Mouse (Mus musculus): Measurements from ENCODE around the gene Gm47841. TPM values are rescaled to one million over a fixed set of nuclear protein-coding genes. Genes with fewer than 3 reads are reported as not detected.
A peak's percentile ranks its signal among the peaks of the same experiment; 100 is the strongest.

Gene Gm47841
- polyA plus RNA-seq, 1 experiment from 2014 or later = not detected

DNA sequence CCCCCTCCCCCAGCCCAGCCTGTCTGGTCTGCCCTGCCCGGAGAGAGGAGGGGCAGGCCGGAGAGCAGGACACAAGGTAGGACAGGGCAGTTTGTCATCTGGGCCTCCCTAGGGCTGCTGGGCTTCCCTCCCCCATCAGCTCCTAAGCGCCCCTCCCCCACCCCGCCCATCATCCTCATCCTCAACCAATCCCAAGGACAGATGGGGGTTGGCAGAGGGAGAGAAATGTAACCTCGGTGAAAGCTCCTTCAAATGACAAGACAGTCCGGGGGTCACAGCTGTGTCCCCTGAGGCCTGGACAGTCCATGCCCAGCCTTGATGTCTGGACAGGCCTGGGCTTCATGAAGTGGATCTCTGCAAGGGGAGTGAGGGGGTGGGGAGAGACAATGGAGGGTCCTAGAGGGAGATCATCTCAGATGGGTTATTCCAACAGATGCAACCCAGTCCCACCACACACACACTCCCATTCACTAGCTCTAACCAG lies 19.2 kb upstream of the Gm47841 start:
- no peak overlapping the region for H3K9ac ChIP-seq (ENCODE audit: low read length)
- no peaks in the 10 kb centered on the region for H3K27me3 ChIP-seq (ENCODE audit: control insufficient read depth, insufficient read depth, low read length)
- WGBS = 39% methylated on average over 6 of the region's 6 CpGs
- 0 out of 2 replicates have a peak overlapping the region, but pooled peaks have one; percentile 31 for H3K27ac ChIP-seq (replicated peaks)
- DNase-seq (ENCODE audit: low spot score) (no peak), ATAC-seq (ENCODE audit: low FRiP score, low TSS enrichment) (no peak)
- peaks cover 10% of the 10 kb centered on the region; the same call in 1 of the 2 replicates for H3K4me1 ChIP-seq (replicated peaks; ENCODE audit: control insufficient read depth, insufficient read depth)
- H3K4me3 ChIP-seq (ENCODE audit: low read depth, low read length) = no peak overlapping the region
- no peaks in the 10 kb centered on the region for H3K36me3 ChIP-seq (ENCODE audit: control insufficient read depth, insufficient read depth, low read length)
- TF ChIP-seq EP300 (optimal IDR thresholded peaks at IDR 0.05) (no peak), CTCF (IDR thresholded peaks at IDR 0.05; ENCODE audit: low read depth) (no peak)
- no peaks in the 10 kb centered on the region for H3K9me3 ChIP-seq (ENCODE audit: control insufficient read depth, low read length)
- no peak overlapping the region for H3K4me2 ChIP-seq (replicated peaks; ENCODE audit: low read depth)

DNA sequence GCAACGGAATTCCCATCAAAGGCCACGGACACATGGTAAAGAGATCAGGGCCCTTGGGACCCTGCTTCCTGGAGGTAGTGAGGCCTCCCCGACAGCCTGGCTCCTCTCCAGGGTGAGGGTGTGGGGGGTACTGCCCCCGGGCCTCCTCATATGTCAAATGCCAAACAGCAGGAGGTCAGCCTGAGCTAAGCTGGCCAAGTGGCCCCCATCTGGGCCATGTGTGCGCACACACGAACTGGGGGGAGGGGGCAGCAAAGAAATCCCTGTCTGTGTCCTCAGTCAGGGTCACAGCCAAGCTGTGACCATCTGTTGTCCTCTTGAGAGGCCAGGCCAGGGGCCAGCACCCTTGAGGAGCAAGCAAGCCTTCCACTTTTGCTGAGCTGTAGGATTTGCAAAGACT lies 17.9 kb upstream of the Gm47841 start:
- Histone ChIP-seq H3K27me3 (ENCODE audit: control insufficient read depth, insufficient read depth, low read length) (no peaks in the 10 kb centered on the region), H3K27ac (replicated peaks) (no peak overlapping the region), H3K4me2 (replicated peaks; ENCODE audit: low read depth) (no peak overlapping the region; the same call in 1 of the 2 replicates), H3K9me3 (ENCODE audit: control insufficient read depth, low read length) (no peaks in the 10 kb centered on the region), H3K9ac (ENCODE audit: low read length) (no peak overlapping the region), H3K36me3 (ENCODE audit: control insufficient read depth, insufficient read depth, low read length) (no peaks in the 10 kb centered on the region), H3K4me1 (replicated peaks; ENCODE audit: control insufficient read depth, insufficient read depth) (peaks cover 7% of the 10 kb centered on the region; the same call in 1 of the 2 replicates), H3K4me3 (ENCODE audit: low read depth, low read length) (no peak overlapping the region)
- TF ChIP-seq EP300 (optimal IDR thresholded peaks at IDR 0.05) (no peak), CTCF (IDR thresholded peaks at IDR 0.05; ENCODE audit: low read depth) (no peak)
- 59% methylated on average over 6 of the region's 6 CpGs for WGBS
- DNase-seq (ENCODE audit: low spot score) (no peak), ATAC-seq (ENCODE audit: low FRiP score, low TSS enrichment) (no peak)

GRCm38 (mm10) chr15:101060280-101060852 lies 13.2 kb upstream of the Gm47841 start:
- TF ChIP-seq EP300 (optimal IDR thresholded peaks at IDR 0.05) (no peak), CTCF (IDR thresholded peaks at IDR 0.05; ENCODE audit: low read depth) (no peak)
- WGBS = 71% methylated on average over 11 of the region's 11 CpGs
- Histone ChIP-seq H3K4me2 (replicated peaks; ENCODE audit: low read depth) (no peak overlapping the region), H3K36me3 (ENCODE audit: control insufficient read depth, insufficient read depth, low read length) (no peaks in the 10 kb centered on the region), H3K27me3 (ENCODE audit: control insufficient read depth, insufficient read depth, low read length) (no peaks in the 10 kb centered on the region), H3K27ac (replicated peaks) (no peak overlapping the region), H3K9ac (ENCODE audit: low read length) (no peak overlapping the region), H3K4me3 (ENCODE audit: low read depth, low read length) (no peak overlapping the region), H3K4me1 (replicated peaks; ENCODE audit: control insufficient read depth, insufficient read depth) (no peaks in the 10 kb centered on the region), H3K9me3 (ENCODE audit: control insufficient read depth, low read length) (no peaks in the 10 kb centered on the region)
- DNase-seq (ENCODE audit: low spot score) (no peak), ATAC-seq (ENCODE audit: low FRiP score, low TSS enrichment) (no peak)

DNA sequence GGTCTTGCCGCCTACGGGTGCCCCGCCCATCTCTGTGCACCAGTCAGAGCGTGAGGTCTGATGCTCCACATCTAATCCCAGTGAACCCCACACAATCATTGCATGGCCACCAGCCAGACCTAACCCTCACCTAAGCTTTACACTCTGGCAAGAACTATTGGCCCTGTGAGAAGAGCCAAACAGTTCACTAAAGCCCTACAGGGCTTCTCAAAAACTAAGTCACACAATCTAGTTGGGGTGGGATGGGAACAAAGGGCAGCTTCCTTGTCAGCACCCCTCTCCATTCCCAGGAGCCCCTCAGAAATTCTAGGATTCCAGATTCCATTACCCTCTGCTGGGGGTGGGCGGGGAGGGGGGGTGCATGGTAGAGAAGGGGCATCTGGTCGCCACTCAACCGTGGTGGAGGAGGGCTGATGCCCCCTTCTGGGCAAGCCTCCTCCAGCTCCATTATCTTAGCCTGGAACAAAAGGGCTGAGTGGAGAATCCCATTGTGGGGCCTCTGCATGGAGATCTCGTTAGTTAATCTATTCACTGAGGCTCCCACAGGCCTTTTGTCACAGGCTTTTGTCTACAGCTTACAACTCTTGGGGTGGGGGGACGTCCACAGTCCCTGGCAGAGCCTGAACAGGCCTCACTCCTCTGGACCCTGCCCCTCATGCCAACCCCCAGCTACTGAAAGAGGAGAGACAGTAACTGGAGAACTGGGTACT lies 12.5 kb upstream of the Gm47841 start:
- H3K4me2 ChIP-seq (replicated peaks; ENCODE audit: low read depth) = no peak overlapping the region
- DNase-seq (ENCODE audit: low spot score) = no peak
- no peaks in the 10 kb centered on the region for H3K9me3 ChIP-seq (ENCODE audit: control insufficient read depth, low read length)
- H3K4me1 ChIP-seq (replicated peaks; ENCODE audit: control insufficient read depth, insufficient read depth) = no peaks in the 10 kb centered on the region
- H3K36me3 ChIP-seq (ENCODE audit: control insufficient read depth, insufficient read depth, low read length) = no peaks in the 10 kb centered on the region
- ATAC-seq (ENCODE audit: low FRiP score, low TSS enrichment) = no peak
- 61% methylated on average over 9 of the region's 9 CpGs for WGBS
- H3K9ac ChIP-seq (ENCODE audit: low read length) = no peak overlapping the region
- TF ChIP-seq EP300 (optimal IDR thresholded peaks at IDR 0.05) = no peak
- TF ChIP-seq CTCF (IDR thresholded peaks at IDR 0.05; ENCODE audit: low read depth) = no peak
- no peak overlapping the region for H3K4me3 ChIP-seq (ENCODE audit: low read depth, low read length)
- H3K27ac ChIP-seq (replicated peaks) = no peak overlapping the region
- no peaks in the 10 kb centered on the region for H3K27me3 ChIP-seq (ENCODE audit: control insufficient read depth, insufficient read depth, low read length)

DNA sequence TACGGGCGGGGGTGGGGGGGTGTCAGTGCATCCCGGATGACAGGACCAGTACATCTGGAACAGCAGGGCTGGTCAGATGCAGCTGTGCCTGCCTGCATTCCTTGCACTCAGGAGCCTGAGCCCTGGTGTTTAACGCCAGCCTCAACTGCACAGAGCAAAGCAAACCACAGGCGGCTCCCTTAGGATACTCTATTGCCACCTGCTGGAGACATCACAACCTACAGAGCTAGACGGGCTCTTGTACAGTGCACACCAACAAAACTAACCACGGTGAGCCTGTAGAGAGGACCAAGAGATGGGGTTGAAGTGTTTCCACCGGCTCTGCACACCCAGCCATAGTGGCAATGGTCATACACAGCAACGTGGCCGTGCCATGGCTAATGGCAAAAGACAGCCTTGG lies 9.0 kb upstream of the Gm47841 start:
- H3K9me3 ChIP-seq (ENCODE audit: control insufficient read depth, low read length) = no peaks in the 10 kb centered on the region
- H3K4me3 ChIP-seq (ENCODE audit: low read depth, low read length) = no peak overlapping the region
- H3K4me1 ChIP-seq (replicated peaks; ENCODE audit: control insufficient read depth, insufficient read depth) = no peaks in the 10 kb centered on the region
- peaks cover 2% of the 10 kb centered on the region; the same call in 1 of the 2 replicates for H3K27me3 ChIP-seq (ENCODE audit: control insufficient read depth, insufficient read depth, low read length)
- TF ChIP-seq EP300 (optimal IDR thresholded peaks at IDR 0.05) = no peak
- TF ChIP-seq CTCF (IDR thresholded peaks at IDR 0.05; ENCODE audit: low read depth) = peak; percentile 85
- peak; percentile 76 for ATAC-seq (ENCODE audit: low FRiP score, low TSS enrichment)
- WGBS = 39% methylated on average over 10 of the region's 10 CpGs
- peak; percentile 68 for DNase-seq (ENCODE audit: low spot score)
- no peaks in the 10 kb centered on the region for H3K36me3 ChIP-seq (ENCODE audit: control insufficient read depth, insufficient read depth, low read length)
- no peak overlapping the region for H3K4me2 ChIP-seq (replicated peaks; ENCODE audit: low read depth)
- no peak overlapping the region for H3K9ac ChIP-seq (ENCODE audit: low read length)
- H3K27ac ChIP-seq (replicated peaks) = no peak overlapping the region

DNA sequence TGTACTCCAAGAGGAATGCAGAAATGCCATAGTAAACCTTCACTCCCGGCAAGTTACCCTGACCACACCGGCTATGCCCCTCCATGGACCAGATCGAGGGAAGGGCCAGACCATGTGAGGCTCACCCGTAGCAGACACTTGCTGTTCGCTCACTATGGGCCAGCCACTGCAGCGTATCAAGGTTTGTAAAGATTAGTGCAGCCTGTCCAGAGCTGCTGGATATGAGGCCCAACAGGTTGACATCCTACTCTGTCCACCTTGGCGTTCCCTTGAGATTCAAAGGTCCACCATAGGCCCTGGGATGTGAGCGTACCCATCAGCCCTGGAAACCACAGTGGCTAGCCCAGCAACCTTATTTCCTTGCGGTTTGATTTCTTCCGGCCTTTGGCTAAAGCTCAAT lies 7.3 kb upstream of the Gm47841 start:
- Histone ChIP-seq H3K9me3 (ENCODE audit: control insufficient read depth, low read length) (no peaks in the 10 kb centered on the region), H3K4me3 (ENCODE audit: low read depth, low read length) (no peak overlapping the region), H3K4me2 (replicated peaks; ENCODE audit: low read depth) (no peak overlapping the region), H3K36me3 (ENCODE audit: control insufficient read depth, insufficient read depth, low read length) (no peaks in the 10 kb centered on the region), H3K9ac (ENCODE audit: low read length) (no peak overlapping the region), H3K27ac (replicated peaks) (no peak overlapping the region), H3K27me3 (ENCODE audit: control insufficient read depth, insufficient read depth, low read length) (peaks cover 2% of the 10 kb centered on the region; the same call in 1 of the 2 replicates), H3K4me1 (replicated peaks; ENCODE audit: control insufficient read depth, insufficient read depth) (no peaks in the 10 kb centered on the region)
- DNase-seq (ENCODE audit: low spot score) = no peak
- WGBS = 90% methylated on average over 10 of the region's 10 CpGs
- TF ChIP-seq CTCF (IDR thresholded peaks at IDR 0.05; ENCODE audit: low read depth) = no peak
- TF ChIP-seq EP300 (optimal IDR thresholded peaks at IDR 0.05) = no peak
- ATAC-seq (ENCODE audit: low FRiP score, low TSS enrichment) = no peak

All from stomach, postnatal 0 days (tissue).